8 mouse cellular contexts compared by ENCODE assay signal in genomic region chr10:42269281-42270025, GRCm38 (mm10). TPM values are rescaled to one million over a fixed set of nuclear protein-coding genes. Genes with fewer than 3 reads are reported as not detected.
DNase-seq lines count a peak whose midpoint lies in the region; ATAC-seq and TF ChIP-seq lines count a peak whose summit lies in the region.

No protein-coding gene starts in this region.

- TF ChIP-seq POLR2A in bone marrow macrophage, adult 2 months (IDR thresholded peaks at IDR 0.05; ENCODE audit: borderline replicate concordance, low read depth, low read length): no peak

- peaks cover 72% of the 10 kb centered on the region for H3K36me3 ChIP-seq in liver, embryonic 16.5 days (ENCODE audit: control insufficient read depth, insufficient read depth)
- peaks cover 5% of the 10 kb centered on the region for H3K36me3 ChIP-seq in hindbrain, embryonic 16.5 days (ENCODE audit: control insufficient read depth, insufficient read depth, low read length)

- 0 out of 2 replicates have a peak, but pooled peaks have one; percentile 2 for ATAC-seq in liver, embryonic 16.5 days (ENCODE audit: low read depth)
- ATAC-seq in hindbrain, embryonic 16.5 days: no peak

- peak overlapping the region; percentile 100 for H3K4me2 ChIP-seq in liver, embryonic 16.5 days (ENCODE audit: low read depth, low read length)
- H3K4me2 ChIP-seq in hindbrain, embryonic 16.5 days (ENCODE audit: low read length): no peak overlapping the region

- peaks cover 16% of the 10 kb centered on the region for H3K9me3 ChIP-seq in liver, embryonic 16.5 days (replicated peaks; ENCODE audit: control insufficient read depth, low read length)
- H3K9me3 ChIP-seq in hindbrain, embryonic 16.5 days (ENCODE audit: control insufficient read depth, low read length): no peaks in the 10 kb centered on the region

- DNase-seq in heart, adult 11 months: peak; percentile 94
- no peak for DNase-seq in heart, postnatal 4 days
- peak; percentile 83 to 86 for DNase-seq in spleen, postnatal 36 days (ENCODE audit: low spot score in 2 of 2)
- DNase-seq in frontal cortex, postnatal 36 days (ENCODE audit: low spot score in 2 of 2): no peak
- no peak for DNase-seq in ovary, postnatal 36 days (ENCODE audit: low spot score)

- H3K9ac ChIP-seq in liver, embryonic 16.5 days (ENCODE audit: low read depth, low read length): peak overlapping the region; percentile 63
- no peak overlapping the region for H3K9ac ChIP-seq in hindbrain, embryonic 16.5 days (ENCODE audit: low read depth, low read length)

- peak overlapping the region; percentile 42 for H3K27ac ChIP-seq in bone marrow macrophage, adult 2 months (ENCODE audit: insufficient read depth, low read depth, low read length)
- H3K27ac ChIP-seq in liver, embryonic 16.5 days (ENCODE audit: low read length): peak overlapping the region; percentile 71
- H3K27ac ChIP-seq in hindbrain, embryonic 16.5 days (ENCODE audit: low read depth, low read length): no peak overlapping the region

- H3K4me3 ChIP-seq in bone marrow macrophage, adult 2 months (ENCODE audit: insufficient read depth, low read length): peak overlapping the region; percentile 18
- H3K4me3 ChIP-seq in liver, embryonic 16.5 days (ENCODE audit: low read depth, low read length): peak overlapping the region; percentile 48
- H3K4me3 ChIP-seq in hindbrain, embryonic 16.5 days (ENCODE audit: low read length): no peak overlapping the region

- peaks cover 40% of the 10 kb centered on the region for H3K4me1 ChIP-seq in bone marrow macrophage, adult 2 months (ENCODE audit: control insufficient read depth, insufficient read depth, low read length)
- peaks cover 84% of the 10 kb centered on the region for H3K4me1 ChIP-seq in liver, embryonic 16.5 days (ENCODE audit: control insufficient read depth, low read depth, low read length)
- peaks cover 16% of the 10 kb centered on the region for H3K4me1 ChIP-seq in hindbrain, embryonic 16.5 days (ENCODE audit: control insufficient read depth, insufficient read depth, low read depth, low read length)

- 21% methylated on average over 15 of the region's 15 CpGs for WGBS in liver, embryonic 16.5 days (ENCODE audit: insufficient replicate concordance)
- WGBS in hindbrain, embryonic 16.5 days: 72% methylated on average over 15 of the region's 15 CpGs

- no peak for TF ChIP-seq CTCF in bone marrow macrophage, adult 2 months (IDR thresholded peaks at IDR 0.05; ENCODE audit: low read depth, low read length)

- H3K27me3 ChIP-seq in liver, embryonic 16.5 days (ENCODE audit: control insufficient read depth, insufficient read depth, low read depth, low read length): no peaks in the 10 kb centered on the region
- no peaks in the 10 kb centered on the region for H3K27me3 ChIP-seq in hindbrain, embryonic 16.5 days (replicated peaks; ENCODE audit: control insufficient read depth, insufficient read depth, low read length)

RNA-seq across cellular contexts. Expression of gene Foxo3, which starts 7.1 kb away (rescaled TPM):
- total RNA-seq in heart, postnatal 4 days (2021): 10 to 100 TPM; 29.4 to 33.1 TPM
- polyA plus RNA-seq in bone marrow macrophage, adult 2 months (2012; ENCODE audit: insufficient read depth, insufficient read length, missing spikeins): 34.6 and 39.7 TPM in 2 replicates
- polyA plus RNA-seq in liver, embryonic 16.5 days (2015; fragmentation: Nextera tagmentation; extraction: Ambion mirVana): 12.7 and 13.7 TPM in 2 replicates
- 4.3 and 4.4 TPM in 2 replicates for polyA plus RNA-seq in hindbrain, embryonic 16.5 days (2015; fragmentation: Nextera tagmentation; extraction: Ambion mirVana)

Comparison
In these comparisons a context has a peak if more than half of its experiments do, and no peak if none do; other contexts are left out.
1. DNase-seq: peak in heart, adult 11 months (single experiment) and spleen, postnatal 36 days (2 of 2); none in heart, postnatal 4 days (single experiment), frontal cortex, postnatal 36 days (0 of 2) and ovary, postnatal 36 days (single experiment).